Mouse (Mus musculus): ENCODE data around the gene Chsy1.
A peak's percentile ranks its signal among the peaks of the same experiment; 100 is the strongest.

The Chsy1 gene

GRCm38 (mm10) chr7:66108961-66109854, at the start of gene Chsy1:
Gene Chsy1 (plus strand): TSS chr7:66109515.
- DNase-seq (ENCODE audit: low spot score in 2 of 2): peak; percentile 84 to 89

DNA sequence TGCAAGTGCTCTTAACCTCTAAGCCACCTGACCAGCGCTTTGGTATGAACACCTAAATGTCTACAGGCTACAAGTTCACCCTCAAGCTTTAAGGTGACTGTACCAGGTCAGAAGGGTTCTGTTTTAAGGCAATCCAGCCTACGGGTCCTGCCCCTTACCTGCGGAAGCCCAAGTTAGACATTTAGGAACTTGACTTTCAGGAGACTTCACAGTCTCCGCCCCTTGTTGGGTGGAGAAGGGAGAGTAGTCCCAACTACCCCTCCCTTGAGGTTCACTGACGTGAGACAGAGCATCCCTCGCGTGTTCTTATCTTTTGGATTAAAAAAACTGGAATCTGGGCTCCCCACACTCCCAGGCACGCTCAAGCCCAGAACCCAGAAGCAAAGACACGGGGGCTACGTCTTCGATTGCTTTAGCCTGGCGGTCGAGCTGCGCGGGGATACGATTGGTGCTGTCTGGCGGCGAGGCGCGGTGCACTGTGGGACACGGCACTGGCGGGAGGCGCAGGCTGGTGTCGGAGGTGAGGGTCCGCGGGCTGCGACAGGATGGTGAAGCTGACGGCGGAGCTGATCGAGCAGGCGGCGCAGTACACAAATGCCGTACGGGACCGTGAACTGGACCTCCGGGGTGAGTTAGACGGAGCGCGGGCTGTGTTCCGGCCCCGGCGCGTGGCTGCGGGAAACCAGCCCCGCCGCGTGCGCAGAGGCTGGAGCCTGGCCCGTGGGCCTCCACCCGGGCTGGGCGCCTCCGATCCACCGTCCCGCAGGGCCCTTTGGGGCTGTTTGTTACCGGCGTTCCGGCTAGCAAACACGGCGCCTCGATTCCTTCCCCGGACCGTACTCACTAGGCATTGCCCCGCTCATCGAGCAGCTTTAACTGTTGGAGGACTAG, 49.0 kb upstream of the Chsy1 start:
- peak; percentile 86 to 90 for DNase-seq (ENCODE audit: low spot score in 2 of 2)

- DNase-seq (ENCODE audit: low spot score in 2 of 2): no peak
Measured at GRCm38 (mm10) chr7:66061057-66061456, 48.3 kb upstream of the Chsy1 start.

- no peak for DNase-seq (ENCODE audit: low spot score in 2 of 2)
Measured at GRCm38 (mm10) chr7:66076411-66076810, 32.9 kb upstream of the Chsy1 start.

GRCm38 (mm10) chr7:66079364-66080230, 29.7 kb upstream of the Chsy1 start, which contains the start of gene Selenos:
Gene Selenos (plus strand): TSS chr7:66079649.
- peak; percentile 90 to 96 for DNase-seq (ENCODE audit: low spot score in 2 of 2)

- DNase-seq (ENCODE audit: low spot score in 2 of 2): no peak
Measured at GRCm38 (mm10) chr7:66080231-66080613, 29.1 kb upstream of the Chsy1 start.

DNA sequence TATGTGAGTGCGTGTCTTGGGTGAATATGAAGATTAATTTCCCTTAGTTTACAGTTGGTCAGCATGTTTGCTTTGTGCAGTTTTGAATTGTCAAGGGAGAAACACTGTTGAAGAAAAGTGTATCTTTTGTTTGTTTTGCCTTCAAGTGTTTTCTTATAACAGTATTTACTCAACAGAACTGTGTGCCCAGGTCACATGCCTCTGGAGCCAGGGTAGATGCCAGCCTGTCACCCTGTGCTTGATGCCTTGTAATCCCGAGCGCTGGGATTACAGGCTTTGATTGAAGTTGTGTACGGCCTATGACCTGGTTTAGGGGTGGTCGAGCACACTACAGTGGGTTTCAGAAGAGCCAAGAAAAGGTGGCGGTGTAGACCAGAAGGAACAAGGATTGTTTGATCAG, 25.6 kb upstream of the Chsy1 start:
- no peak for DNase-seq (ENCODE audit: low spot score in 2 of 2)

DNA sequence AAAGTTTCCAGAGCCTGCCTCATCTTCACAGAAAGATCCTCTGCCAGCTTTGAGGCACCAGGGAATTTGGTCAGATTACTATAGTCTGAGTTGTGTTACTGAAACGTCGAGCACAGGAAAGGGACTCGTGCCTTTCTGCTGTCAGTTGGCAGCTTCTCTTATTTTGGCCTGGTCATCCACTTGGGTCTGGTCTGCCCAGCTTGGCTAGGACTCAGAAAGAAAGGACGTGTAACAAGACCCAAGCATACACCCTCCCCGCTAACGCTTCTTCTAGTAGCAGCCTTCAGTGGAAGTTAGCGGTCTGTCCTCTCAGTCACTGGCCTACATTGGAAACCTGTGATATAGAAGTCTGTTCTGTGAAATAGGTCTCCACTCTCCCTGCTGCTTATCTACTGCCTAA, 24.8 kb upstream of the Chsy1 start:
- no peak for DNase-seq (ENCODE audit: low spot score in 2 of 2)

- DNase-seq (ENCODE audit: low spot score in 2 of 2): no peak
Measured at GRCm38 (mm10) chr7:66087652-66088051, 21.7 kb upstream of the Chsy1 start.

DNA sequence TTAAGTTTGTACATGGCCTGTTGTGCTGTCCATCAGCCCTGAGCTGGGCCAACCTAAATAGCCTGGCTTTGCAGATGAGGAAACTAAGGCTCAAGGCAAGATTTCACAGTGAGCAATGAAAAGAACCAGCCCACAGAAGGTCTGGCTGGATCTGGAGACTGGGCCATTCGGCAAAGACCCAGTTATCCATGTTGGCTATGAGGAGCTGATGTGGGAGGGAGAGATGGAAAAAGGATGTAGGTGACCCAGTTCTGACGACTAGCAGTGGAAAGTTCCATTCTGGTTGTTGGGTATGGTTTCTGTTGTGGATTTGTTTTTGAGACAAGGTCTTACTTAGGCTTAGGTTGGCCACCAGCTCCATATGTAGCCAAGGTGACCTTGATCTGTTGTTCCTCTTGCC, 21.2 kb upstream of the Chsy1 start:
- no peak for DNase-seq (ENCODE audit: low spot score in 2 of 2)

GRCm38 (mm10) chr7:66090676-66091190, 18.6 kb upstream of the Chsy1 start:
- DNase-seq (ENCODE audit: low spot score in 2 of 2): no peak

- DNase-seq (ENCODE audit: low spot score in 2 of 2): no peak
Measured at GRCm38 (mm10) chr7:66091553-66091952, 17.8 kb upstream of the Chsy1 start.

DNA sequence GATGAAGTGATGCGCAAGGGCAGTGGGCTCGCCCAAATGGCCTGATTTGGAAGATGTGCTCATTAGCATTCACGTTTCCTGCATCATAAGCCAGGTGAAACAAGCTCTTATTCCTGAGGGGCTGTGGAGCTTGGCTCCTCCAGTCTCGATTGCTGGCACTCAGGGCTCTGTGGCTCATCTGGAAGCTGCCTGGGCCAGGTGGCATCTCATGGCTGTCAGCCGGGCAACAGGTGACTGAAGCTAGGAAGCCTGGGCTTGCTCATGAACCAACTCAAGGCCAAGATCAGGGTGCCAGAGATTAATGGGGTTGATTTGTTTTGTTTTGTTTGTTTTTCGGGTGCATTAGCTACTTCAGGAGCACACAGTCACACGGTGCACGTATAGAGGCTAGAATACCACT, 16.7 kb upstream of the Chsy1 start:
- no peak for DNase-seq (ENCODE audit: low spot score in 2 of 2)

- DNase-seq (ENCODE audit: low spot score in 2 of 2): no peak
Measured at GRCm38 (mm10) chr7:66094141-66094540, 15.2 kb upstream of the Chsy1 start.

DNA sequence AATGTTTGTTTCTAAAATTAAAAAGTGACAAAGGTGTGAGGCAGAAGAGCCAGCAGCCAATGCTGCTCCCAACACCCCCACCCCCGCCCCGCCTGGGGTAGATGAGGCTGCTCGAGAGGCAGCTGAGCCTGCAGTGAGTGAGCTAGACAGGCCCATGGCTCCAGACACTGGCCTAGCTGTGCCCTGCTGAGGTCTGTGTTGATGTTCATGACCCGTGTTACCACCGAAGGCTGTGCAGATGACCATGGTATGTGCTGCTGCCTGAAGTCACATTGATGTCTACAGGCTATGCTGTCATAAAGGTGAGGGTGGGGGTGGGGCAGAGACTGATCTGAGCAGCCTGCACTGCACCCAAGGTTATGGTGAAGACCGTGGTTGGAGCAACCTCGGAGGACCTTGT, 10.5 kb upstream of the Chsy1 start:
- DNase-seq (ENCODE audit: low spot score in 2 of 2): no peak

DNA sequence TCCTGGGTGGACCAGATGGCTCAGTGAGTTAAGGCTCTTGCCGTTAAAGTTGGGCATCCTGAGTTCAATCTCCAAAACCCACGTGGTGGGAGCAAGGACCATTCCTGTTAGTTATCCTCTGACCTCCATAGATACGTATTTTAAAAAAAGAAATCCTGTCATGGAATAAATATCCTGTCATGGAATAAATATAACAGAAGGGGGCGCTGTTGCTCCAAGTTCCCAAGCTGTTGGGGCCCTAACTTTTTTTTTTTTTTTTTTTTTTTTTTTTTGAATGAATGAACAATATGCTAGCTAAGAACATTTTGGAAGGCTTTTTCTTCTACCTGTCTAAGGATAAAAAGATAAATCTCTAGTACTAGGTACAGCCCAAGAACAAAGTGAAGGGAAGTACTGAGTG, 7.4 kb upstream of the Chsy1 start:
- no peak for DNase-seq (ENCODE audit: low spot score in 2 of 2)

DNA sequence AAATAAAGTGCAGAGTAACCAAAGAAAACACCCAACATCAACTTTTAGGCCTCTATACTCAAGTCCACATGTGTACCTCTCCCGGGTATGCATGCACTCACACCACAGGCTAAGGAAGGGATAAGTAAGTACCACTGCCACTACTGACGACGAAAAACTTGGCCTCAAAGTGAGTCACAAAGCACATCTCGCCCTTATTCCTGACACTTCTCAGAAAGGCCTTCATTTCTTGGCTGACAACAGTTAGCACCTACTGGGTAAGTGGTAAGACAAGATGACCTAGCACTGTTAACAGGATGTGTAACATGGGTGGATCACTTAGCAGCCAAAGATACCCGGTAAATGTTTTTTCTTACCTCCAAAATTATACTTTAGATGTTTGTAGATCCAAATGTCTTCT, 4.8 kb upstream of the Chsy1 start:
- no peak for DNase-seq (ENCODE audit: low spot score in 2 of 2)

GRCm38 (mm10) chr7:66105771-66106170, 3.5 kb upstream of the Chsy1 start:
- no peak for DNase-seq (ENCODE audit: low spot score in 2 of 2)

DNA sequence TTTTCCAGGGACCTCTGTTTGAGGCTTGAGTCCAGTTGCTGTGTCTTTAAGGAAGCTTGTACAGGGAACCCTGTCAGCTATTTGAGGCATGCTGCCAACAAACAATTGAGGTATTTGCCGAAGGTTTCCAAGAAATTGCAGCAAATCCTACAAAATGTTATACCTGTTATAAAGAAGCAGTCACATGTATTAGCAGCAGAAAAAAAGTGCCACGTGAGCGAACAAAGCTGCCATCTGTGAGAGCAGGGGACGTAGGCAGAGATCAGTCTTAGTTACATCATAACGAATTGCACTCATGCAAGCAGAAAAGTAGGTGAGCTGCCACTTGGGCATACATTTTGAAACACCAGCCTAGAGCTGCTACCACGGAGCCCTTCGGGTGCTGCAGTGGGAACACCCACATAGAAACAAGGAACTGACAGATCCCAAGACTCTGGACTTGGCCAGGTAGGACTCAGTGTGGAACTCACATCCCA, 2.7 kb upstream of the Chsy1 start:
- no peak for DNase-seq (ENCODE audit: low spot score in 2 of 2)

GRCm38 (mm10) chr7:66107206-66107605, 2.1 kb upstream of the Chsy1 start:
- DNase-seq (ENCODE audit: low spot score in 2 of 2): no peak

GRCm38 (mm10) chr7:66107930-66108329, 1.4 kb upstream of the Chsy1 start:
- peak in 1 of 2 experiments; percentile 41 for DNase-seq (ENCODE audit: low spot score in 2 of 2)
